Mouse (Mus musculus): ENCODE results near the gene Meis2. TPM values are rescaled to one million over a fixed set of nuclear protein-coding genes. Genes with fewer than 3 reads are reported as not detected.
A peak's percentile ranks its signal among the peaks of the same experiment; 100 is the strongest.

Gene Meis2
- total RNA-seq, 2 experiments from 2014 or later, result 0.84 to 1.3 TPM

GRCm38 (mm10) chr2:115887631-115888030 is 178.0 kb downstream of the Meis2 start:
- DNase-seq, result no peak
- intact Hi-C loops (cut with DNase I), result no loop called here
- Histone ChIP-seq H3K4me3 (no peak overlapping the region), H3K27ac (no peak overlapping the region)
- no peak for TF ChIP-seq CTCF (IDR thresholded peaks at IDR 0.05)

GRCm38 (mm10) chr2:115884184-115884583 is 181.5 kb downstream of the Meis2 start:
- no peak for TF ChIP-seq CTCF (IDR thresholded peaks at IDR 0.05)
- no peak for DNase-seq
- Histone ChIP-seq H3K27ac (no peak overlapping the region), H3K4me3 (no peak overlapping the region)
- intact Hi-C loops (cut with DNase I), result no loop called here

- DNase-seq, result no peak
- H3K27ac ChIP-seq, result no peak overlapping the region
- H3K4me3 ChIP-seq, result no peak overlapping the region
- intact Hi-C loops (cut with DNase I), result no loop called here
- TF ChIP-seq CTCF (IDR thresholded peaks at IDR 0.05), result no peak
Observed at GRCm38 (mm10) chr2:115883520-115883919, 182.1 kb downstream of the Meis2 start.

GRCm38 (mm10) chr2:115875802-115876531 is 189.7 kb downstream of the Meis2 start:
- intact Hi-C loops (cut with DNase I), result no loop called here
- Histone ChIP-seq H3K4me3 (no peak overlapping the region), H3K27ac (no peak overlapping the region)
- DNase-seq, result no peak
- no peak for TF ChIP-seq CTCF (IDR thresholded peaks at IDR 0.05)

- H3K4me3 ChIP-seq, result no peak overlapping the region
- H3K27ac ChIP-seq, result no peak overlapping the region
- no peak for TF ChIP-seq CTCF (IDR thresholded peaks at IDR 0.05)
- no peak for DNase-seq
- intact Hi-C loops (cut with DNase I), result no loop called here
Observed at GRCm38 (mm10) chr2:115872851-115873250, 192.8 kb downstream of the Meis2 start.

GRCm38 (mm10) chr2:115869966-115870365 is 195.7 kb downstream of the Meis2 start:
- no peak overlapping the region for H3K4me3 ChIP-seq
- DNase-seq, result no peak
- H3K27ac ChIP-seq, result no peak overlapping the region
- intact Hi-C loops (cut with DNase I), result no loop called here
- TF ChIP-seq CTCF (IDR thresholded peaks at IDR 0.05), result no peak

DNA sequence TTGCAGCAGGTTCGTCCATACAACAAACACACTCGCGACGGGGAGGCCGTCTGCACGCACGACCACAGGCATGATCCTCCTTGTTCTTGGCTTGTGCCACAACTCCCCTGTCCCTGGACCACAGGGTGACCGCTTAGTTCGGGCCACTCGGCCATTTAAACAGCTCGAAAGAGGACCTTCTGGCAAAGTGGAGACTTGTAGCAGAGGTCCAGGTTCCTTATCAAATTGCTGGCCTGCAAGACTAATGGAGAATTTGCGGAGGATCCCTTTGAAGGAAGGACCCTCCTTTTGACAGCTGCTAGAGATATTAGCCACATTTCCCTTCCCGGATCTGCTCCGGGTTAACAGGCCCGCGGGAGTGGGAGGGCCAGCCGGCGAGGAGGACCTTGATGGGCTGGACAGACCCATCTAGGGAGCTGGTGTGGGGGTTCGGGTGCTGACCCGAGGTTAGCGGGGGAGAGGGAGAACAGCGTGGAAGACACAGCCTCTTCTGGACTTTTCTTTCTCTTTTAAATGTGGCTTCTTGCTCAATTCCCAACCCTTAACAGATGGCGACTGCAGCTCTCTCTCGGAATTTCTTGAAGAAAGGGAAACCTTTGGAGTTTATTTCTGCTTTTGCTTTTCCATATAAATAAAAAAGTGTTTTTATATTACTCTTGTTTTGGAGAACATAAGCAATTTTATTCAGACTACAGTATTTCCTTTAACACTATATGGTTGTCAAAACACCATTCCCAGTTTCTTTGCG is 204.9 kb downstream of the Meis2 start:
- TF ChIP-seq CTCF (IDR thresholded peaks at IDR 0.05), result no peak
- intact Hi-C loops (cut with DNase I), result no loop called here
- Histone ChIP-seq H3K4me3 (peak overlapping the region; percentile 43), H3K27ac (no peak overlapping the region)
- no peak for DNase-seq

DNA sequence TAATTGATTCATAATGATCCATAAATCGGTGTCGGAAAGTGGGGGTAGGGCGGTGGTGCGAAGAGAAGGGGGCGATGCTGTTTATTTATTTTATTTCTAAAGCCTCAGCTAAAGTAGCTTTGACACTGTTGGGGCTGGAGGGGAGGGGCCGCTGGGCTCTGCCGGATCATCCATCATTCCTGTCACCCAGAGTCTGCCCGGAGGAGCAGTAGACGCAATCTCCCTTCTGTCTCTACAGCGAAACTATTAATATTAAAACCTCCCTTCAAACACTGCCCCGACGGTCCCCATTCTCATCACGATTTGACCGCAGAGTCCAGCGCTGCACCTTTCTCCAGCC is 205.5 kb downstream of the Meis2 start:
- no peak for TF ChIP-seq CTCF (IDR thresholded peaks at IDR 0.05)
- H3K27ac ChIP-seq, result no peak overlapping the region

GRCm38 (mm10) chr2:115859371-115860140 is 206.1 kb downstream of the Meis2 start:
- Histone ChIP-seq H3K4me3 (no peak overlapping the region), H3K27ac (no peak overlapping the region)
- DNase-seq, result no peak
- intact Hi-C loops (cut with DNase I), result loop anchor here (10.0 kb wide), 2 partner anchors 245 to 345 kb away; no protein-coding TSS in a partner anchor
- TF ChIP-seq CTCF (IDR thresholded peaks at IDR 0.05), result no peak

More for the DNA sequence above, 205.5 kb downstream of the Meis2 start:
- DNase-seq, result no peak
- peak overlapping the region; percentile 43 for H3K4me3 ChIP-seq
- intact Hi-C loops (cut with DNase I), result no loop called here

- Histone ChIP-seq H3K4me3 (no peak overlapping the region), H3K27ac (no peak overlapping the region)
- intact Hi-C loops (cut with DNase I), result loop anchor here (10.0 kb wide), 2 partner anchors 246 to 344 kb away; no protein-coding TSS in a partner anchor
- TF ChIP-seq CTCF (IDR thresholded peaks at IDR 0.05), result no peak
- no peak for DNase-seq
Observed at GRCm38 (mm10) chr2:115858927-115859326, 206.7 kb downstream of the Meis2 start.

DNA sequence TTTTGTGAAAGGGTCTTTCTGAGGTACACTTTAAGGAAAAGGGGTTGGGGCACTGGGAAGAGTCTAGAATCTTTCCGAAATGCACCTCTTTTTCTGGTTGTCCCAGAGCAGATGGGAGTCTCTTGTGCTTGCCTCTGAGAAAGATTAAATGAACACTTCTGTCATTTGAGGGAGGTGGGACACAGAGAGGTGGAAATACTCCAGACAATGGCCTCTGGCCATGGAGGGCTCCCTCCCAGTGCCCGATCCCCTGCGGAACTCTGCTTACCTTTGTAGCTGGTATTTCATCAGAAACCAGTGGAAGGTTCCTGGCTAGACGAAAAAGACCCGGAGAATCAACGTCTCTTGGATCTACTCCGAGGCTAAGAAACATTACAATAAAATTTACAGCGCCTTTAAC is 207.4 kb downstream of the Meis2 start:
- TF ChIP-seq CTCF (IDR thresholded peaks at IDR 0.05), result no peak
- no peak overlapping the region for H3K4me3 ChIP-seq

GRCm38 (mm10) chr2:115857123-115858080 is 208.2 kb downstream of the Meis2 start:
- H3K4me3 ChIP-seq, result no peak overlapping the region
- DNase-seq, result no peak
- no peak for TF ChIP-seq CTCF (IDR thresholded peaks at IDR 0.05)
- no peak overlapping the region for H3K27ac ChIP-seq
- intact Hi-C loops (cut with DNase I), result loop anchor here (10.0 kb wide), 2 partner anchors 247 to 343 kb away; no protein-coding TSS in a partner anchor

More for the DNA sequence above, 207.4 kb downstream of the Meis2 start:
- H3K27ac ChIP-seq, result no peak overlapping the region
- DNase-seq, result no peak
- intact Hi-C loops (cut with DNase I), result loop anchor here (10.0 kb wide), 2 partner anchors 247 to 343 kb away; no protein-coding TSS in a partner anchor

All from gastrocnemius, adult 2 months (tissue).